Mouse (Mus musculus) heart, postnatal 0 days (tissue): Measurements from ENCODE around the gene Wbp11.

Source experiments
- CTCF ChIP-seq: IDR thresholded peaks from 2 replicates; pipeline ENCODE4 v1.5.1; 2016; ENCODE audit warnings: antibody characterized with exemption, control low read depth, low read depth
- EP300 ChIP-seq: IDR thresholded peaks from 2 replicates; pipeline ENCODE4 v1.6.1; 2016; ENCODE audit warnings: antibody characterized with exemption, low read depth

DNA sequence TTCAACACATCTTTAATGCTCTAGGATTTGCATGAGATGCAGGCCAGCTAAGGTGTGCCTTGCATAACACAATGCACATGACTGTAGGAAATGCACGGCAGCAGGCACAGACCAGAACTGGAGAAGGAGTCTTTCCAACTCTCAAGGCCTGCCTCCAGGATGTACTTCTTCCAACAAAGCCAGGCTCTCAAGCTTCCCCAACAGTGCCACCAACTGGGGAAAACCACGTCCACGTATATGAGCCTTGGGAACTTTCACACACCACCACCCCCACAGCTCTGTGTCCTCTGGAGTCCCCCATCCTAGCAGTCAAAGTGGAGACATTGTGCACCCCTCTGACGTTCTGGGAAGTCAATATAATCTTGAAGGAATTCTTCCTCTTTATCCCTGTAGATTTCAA, 14.9 kb downstream of the Wbp11 start:
- no peak; the same call in 1 of the 2 replicates for TF ChIP-seq CTCF
- no peak for TF ChIP-seq EP300
